Comparison of ENCODE assay signal across 8 mouse cellular contexts in genomic region chr6:131382232-131382983, GRCm38 (mm10). TPM values are rescaled to one million over a fixed set of nuclear protein-coding genes. Genes with fewer than 3 reads are reported as not detected.
DNase-seq lines count a peak whose midpoint lies in the region; ATAC-seq and TF ChIP-seq lines count a peak whose summit lies in the region.

No protein-coding gene starts in this region.

- no peak for TF ChIP-seq CTCF in hindbrain, postnatal 0 days (IDR thresholded peaks at IDR 0.05; ENCODE audit: low read depth)

- H3K27me3 ChIP-seq in erythroblast, embryonic 14.5 days (ENCODE audit: control insufficient read depth) = no peaks in the 10 kb centered on the region
- H3K27me3 ChIP-seq in forebrain, embryonic 14.5 days (replicated peaks; ENCODE audit: control insufficient read depth, insufficient read depth, low read length) = no peaks in the 10 kb centered on the region
- H3K27me3 ChIP-seq in hindbrain, postnatal 0 days (ENCODE audit: insufficient read depth, low read length) = no peaks in the 10 kb centered on the region

- peak; percentile 36 for DNase-seq in adrenal gland, adult 8-10 months
- DNase-seq in forebrain, embryonic 14.5 days (ENCODE audit: low spot score) = peak; percentile 18
- DNase-seq in hindbrain, postnatal 0 days (ENCODE audit: low spot score) = peak; percentile 45
- DNase-seq in lung, postnatal 10 days = peak; percentile 80
- DNase-seq in urinary bladder, postnatal 4 days (ENCODE audit: low spot score in 2 of 2) = peak; percentile 48 to 65
- no peak for DNase-seq in right cerebral cortex, postnatal 14 days

- no peak overlapping the region; the same call in 1 of the 2 replicates for H3K9ac ChIP-seq in forebrain, embryonic 14.5 days (ENCODE audit: low read length)
- H3K9ac ChIP-seq in hindbrain, postnatal 0 days (replicated peaks; ENCODE audit: low read length) = 0 out of 2 replicates have a peak overlapping the region, but pooled peaks have one; percentile 6

- peaks cover 89% of the 10 kb centered on the region for H3K36me3 ChIP-seq in erythroblast, embryonic 14.5 days (ENCODE audit: control insufficient read depth)
- H3K36me3 ChIP-seq in forebrain, embryonic 14.5 days (ENCODE audit: control insufficient read depth, insufficient read depth, low read length) = peaks cover 27% of the 10 kb centered on the region
- peaks cover 17% of the 10 kb centered on the region for H3K36me3 ChIP-seq in hindbrain, postnatal 0 days (ENCODE audit: insufficient read depth, low read length)

- peak overlapping the region; percentile 16 for H3K4me3 ChIP-seq in erythroblast, embryonic 14.5 days (replicated peaks)
- H3K4me3 ChIP-seq in forebrain, embryonic 14.5 days (ENCODE audit: low read depth, low read length) = no peak overlapping the region
- no peak overlapping the region for H3K4me3 ChIP-seq in hindbrain, postnatal 0 days (ENCODE audit: low read length)

- ATAC-seq in erythroblast, adult 5-6 weeks (replicated peaks; ENCODE audit: low FRiP score, poor library complexity, severe bottlenecking) = no peak
- peak; percentile 38; the same call in 1 of the 2 replicates for ATAC-seq in forebrain, embryonic 14.5 days
- peak; percentile 76 for ATAC-seq in hindbrain, postnatal 0 days

- H3K4me2 ChIP-seq in forebrain, embryonic 14.5 days (ENCODE audit: low read length) = peak overlapping the region; percentile 12; the same call in 1 of the 2 replicates
- peak overlapping the region; percentile 37 for H3K4me2 ChIP-seq in hindbrain, postnatal 0 days (ENCODE audit: low read depth, low read length)

- WGBS in forebrain, embryonic 14.5 days = 36% methylated on average over 14 of the region's 14 CpGs
- 29% methylated on average over 14 of the region's 14 CpGs for WGBS in hindbrain, postnatal 0 days

- H3K9me3 ChIP-seq in erythroblast, embryonic 14.5 days (ENCODE audit: control insufficient read depth, low read length) = no peaks in the 10 kb centered on the region
- H3K9me3 ChIP-seq in forebrain, embryonic 14.5 days (replicated peaks; ENCODE audit: control insufficient read depth, low read length) = no peaks in the 10 kb centered on the region
- H3K9me3 ChIP-seq in hindbrain, postnatal 0 days (ENCODE audit: low read length) = no peaks in the 10 kb centered on the region

- peaks cover 56% of the 10 kb centered on the region for H3K4me1 ChIP-seq in erythroblast, embryonic 14.5 days (ENCODE audit: control insufficient read depth)
- H3K4me1 ChIP-seq in forebrain, embryonic 14.5 days (ENCODE audit: control insufficient read depth, insufficient read depth, low read length) = peaks cover 20% of the 10 kb centered on the region
- H3K4me1 ChIP-seq in hindbrain, postnatal 0 days (ENCODE audit: insufficient read depth, low read length) = peaks cover 25% of the 10 kb centered on the region

- no peak overlapping the region for H3K27ac ChIP-seq in forebrain, embryonic 14.5 days (ENCODE audit: low read depth, low read length)
- H3K27ac ChIP-seq in hindbrain, postnatal 0 days = peak overlapping the region; percentile 72

RNA-seq across cellular contexts. Expression of gene Ybx3, which starts 5.9 kb away (rescaled TPM):
- 366 and 393 TPM in 2 replicates for polyA plus RNA-seq in erythroblast, embryonic 14.5 days (2012)
- 299 and 322 TPM in 2 replicates for total RNA-seq in erythroblast, adult 5-6 weeks (2015; ENCODE audit: low replicate concordance)
- total RNA-seq in erythroblast, adult 5-6 weeks (2017; ENCODE audit: low replicate concordance) = 366 and 388 TPM in 2 replicates
- total RNA-seq in adrenal gland, adult 8-10 months (2022) = 100 to 1,000 TPM in 3 of 4 experiments, 10 to 100 TPM in 1; 88.8 to 159 (median 120) TPM
- polyA plus RNA-seq in forebrain, embryonic 14.5 days (2014; fragmentation: Nextera tagmentation; extraction: Ambion mirVana) = 26.7 and 26.8 TPM in 2 replicates
- total RNA-seq in hindbrain, postnatal 0 days (2014; rRNA removed) = 86.0 and 103 TPM in 2 replicates
- polyA plus RNA-seq in hindbrain, postnatal 0 days (2015; fragmentation: Nextera tagmentation; extraction: Ambion mirVana) = 33.4 and 34.6 TPM in 2 replicates

RNA-seq across cellular contexts. Expression of gene Styk1, which starts 29.0 kb away (rescaled TPM):
- polyA plus RNA-seq in erythroblast, embryonic 14.5 days (2012) = not detected in 2 replicates
- total RNA-seq in erythroblast, adult 5-6 weeks (2015; ENCODE audit: low replicate concordance) = 0.58 TPM in 1 of 2 replicates, not detected in the other
- total RNA-seq in erythroblast, adult 5-6 weeks (2017; ENCODE audit: low replicate concordance) = 1.4 TPM in 1 of 2 replicates, not detected in the other
- total RNA-seq in adrenal gland, adult 8-10 months (2022) = 1 to 10 TPM in 2 of 4 experiments, under 1 TPM in 2; 0.28 to 1.1 (median 0.95) TPM
- polyA plus RNA-seq in forebrain, embryonic 14.5 days (2014; fragmentation: Nextera tagmentation; extraction: Ambion mirVana) = 2.5 and 4.8 TPM in 2 replicates
- 3.0 and 3.2 TPM in 2 replicates for total RNA-seq in hindbrain, postnatal 0 days (2014; rRNA removed)
- polyA plus RNA-seq in hindbrain, postnatal 0 days (2015; fragmentation: Nextera tagmentation; extraction: Ambion mirVana) = 4.3 and 5.1 TPM in 2 replicates
